Mouse (Mus musculus): ENCODE data around the gene Elfn2.

Elfn2 gene

DNA sequence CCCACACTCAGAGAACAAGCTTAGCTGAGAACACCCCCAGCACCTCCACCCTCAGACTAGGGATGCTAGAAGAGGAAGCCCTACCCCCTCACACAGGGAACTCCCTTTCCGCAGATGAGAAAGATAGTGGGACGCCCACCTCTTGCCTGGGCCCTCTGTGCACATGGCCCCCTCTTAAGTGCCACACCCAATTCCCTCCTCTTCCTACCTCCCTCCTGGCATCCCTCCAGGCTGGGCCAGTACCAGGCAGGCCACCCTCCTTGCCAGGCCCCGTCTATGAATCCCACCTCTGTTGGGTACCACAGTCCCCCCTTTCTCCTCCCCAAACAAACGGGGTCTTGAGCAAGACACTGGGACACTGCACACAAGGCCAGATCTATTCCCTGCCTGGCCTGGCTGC lies 13.7 kb downstream of the Elfn2 start:
- TF ChIP-seq NANOG (IDR thresholded peaks at IDR 0.05; ENCODE audit: borderline replicate concordance, low read length) (no peak), POU5F1 (IDR thresholded peaks at IDR 0.05; ENCODE audit: borderline replicate concordance, low read length) (no peak), CTCF (conservative IDR thresholded peaks at IDR 0.05; ENCODE audit: low read length) (no peak)
- Histone ChIP-seq H3K4me3 (replicated peaks; ENCODE audit: low read length) (no peak overlapping the region), H3K4me1 (replicated peaks; ENCODE audit: low read depth, low read length) (peaks cover 3% of the 10 kb centered on the region; the same call in 1 of the 2 replicates), H3K36me3 (ENCODE audit: insufficient read depth, low read length) (no peaks in the 10 kb centered on the region), H3K27me3 (ENCODE audit: insufficient read depth, low read length) (peaks cover 17% of the 10 kb centered on the region), H3K9me3 (ENCODE audit: low read length) (no peaks in the 10 kb centered on the region)

DNA sequence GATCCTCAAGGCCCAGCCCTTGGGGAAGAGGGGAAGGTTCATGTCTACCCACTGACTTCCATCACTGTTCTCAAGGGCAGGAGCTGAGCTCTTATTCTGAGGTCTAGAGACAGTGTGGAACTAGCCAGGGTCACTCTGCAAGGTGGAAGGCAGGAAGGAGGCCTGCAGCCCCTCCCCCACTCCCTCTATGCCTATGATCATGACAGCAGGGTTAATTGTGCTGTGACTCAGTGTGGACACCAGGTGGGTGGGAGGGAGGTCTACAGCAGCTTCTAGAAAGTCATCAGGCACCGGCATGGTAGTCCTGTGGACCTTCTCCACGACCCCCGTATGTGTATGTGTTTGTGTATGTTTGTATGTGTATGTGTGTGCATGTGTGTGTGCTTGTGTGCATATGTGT lies 14.6 kb downstream of the Elfn2 start:
- TF ChIP-seq CTCF (conservative IDR thresholded peaks at IDR 0.05; ENCODE audit: low read length): no peak
- no peak for TF ChIP-seq POU5F1 (IDR thresholded peaks at IDR 0.05; ENCODE audit: borderline replicate concordance, low read length)
- no peak for TF ChIP-seq NANOG (IDR thresholded peaks at IDR 0.05; ENCODE audit: borderline replicate concordance, low read length)
- no peaks in the 10 kb centered on the region for H3K9me3 ChIP-seq (ENCODE audit: low read length)
- no peak overlapping the region for H3K4me3 ChIP-seq (replicated peaks; ENCODE audit: low read length)
- H3K4me1 ChIP-seq (replicated peaks; ENCODE audit: low read depth, low read length): no peaks in the 10 kb centered on the region
- no peaks in the 10 kb centered on the region for H3K36me3 ChIP-seq (ENCODE audit: insufficient read depth, low read length)
- H3K27me3 ChIP-seq (ENCODE audit: insufficient read depth, low read length): peaks cover 13% of the 10 kb centered on the region; the same call in 1 of the 2 replicates

DNA sequence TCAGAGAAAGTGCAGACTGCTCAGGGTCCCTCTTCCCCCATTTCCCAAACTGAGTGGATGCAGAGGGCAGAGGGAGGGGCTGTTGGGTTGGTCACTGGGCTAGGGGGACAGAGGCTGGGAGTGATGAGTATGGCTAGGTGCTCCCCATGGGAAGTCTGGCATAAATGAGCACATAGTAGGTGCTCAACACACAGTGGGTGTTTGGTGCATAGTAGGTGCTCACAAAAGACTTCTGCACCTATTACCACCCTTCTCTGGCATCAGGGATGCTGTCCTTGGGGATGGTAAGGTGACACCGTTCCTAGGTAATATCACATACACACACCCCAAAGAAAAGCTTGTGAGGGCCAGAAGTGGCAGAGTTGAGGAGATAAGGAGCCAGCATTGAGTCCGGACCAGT lies 18.2 kb downstream of the Elfn2 start:
- Histone ChIP-seq H3K36me3 (ENCODE audit: insufficient read depth, low read length) (no peaks in the 10 kb centered on the region), H3K27me3 (ENCODE audit: insufficient read depth, low read length) (peaks cover 3% of the 10 kb centered on the region; the same call in 1 of the 2 replicates), H3K4me3 (replicated peaks; ENCODE audit: low read length) (no peak overlapping the region), H3K9me3 (ENCODE audit: low read length) (no peaks in the 10 kb centered on the region), H3K4me1 (replicated peaks; ENCODE audit: low read depth, low read length) (no peaks in the 10 kb centered on the region)
- no peak for TF ChIP-seq CTCF (conservative IDR thresholded peaks at IDR 0.05; ENCODE audit: low read length)
- TF ChIP-seq NANOG (IDR thresholded peaks at IDR 0.05; ENCODE audit: borderline replicate concordance, low read length): no peak
- TF ChIP-seq POU5F1 (IDR thresholded peaks at IDR 0.05; ENCODE audit: borderline replicate concordance, low read length): no peak

DNA sequence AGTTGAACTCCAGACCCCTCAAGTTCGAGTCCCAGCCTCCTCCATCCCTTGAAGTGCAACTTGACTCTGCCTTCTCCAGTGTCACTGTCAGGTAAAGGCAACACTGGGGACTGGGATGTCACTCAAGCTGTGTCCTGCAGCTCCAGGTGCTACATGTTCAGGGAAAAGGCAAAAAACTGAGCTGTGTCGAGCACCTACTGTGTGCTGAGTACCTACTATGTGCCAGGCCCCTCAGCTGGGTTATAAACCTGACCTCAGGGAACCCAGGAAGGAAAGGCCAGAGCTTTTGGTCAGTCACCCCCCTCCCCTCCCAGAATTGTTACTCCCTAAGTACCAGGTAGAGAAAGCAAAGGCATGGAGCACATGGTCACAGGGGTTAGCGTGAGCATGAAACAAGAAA lies 19.1 kb downstream of the Elfn2 start:
- TF ChIP-seq CTCF (conservative IDR thresholded peaks at IDR 0.05; ENCODE audit: low read length) (no peak), POU5F1 (IDR thresholded peaks at IDR 0.05; ENCODE audit: borderline replicate concordance, low read length) (no peak), NANOG (IDR thresholded peaks at IDR 0.05; ENCODE audit: borderline replicate concordance, low read length) (no peak)
- H3K27me3 ChIP-seq (ENCODE audit: insufficient read depth, low read length): no peaks in the 10 kb centered on the region; the same call in 1 of the 2 replicates

DNA sequence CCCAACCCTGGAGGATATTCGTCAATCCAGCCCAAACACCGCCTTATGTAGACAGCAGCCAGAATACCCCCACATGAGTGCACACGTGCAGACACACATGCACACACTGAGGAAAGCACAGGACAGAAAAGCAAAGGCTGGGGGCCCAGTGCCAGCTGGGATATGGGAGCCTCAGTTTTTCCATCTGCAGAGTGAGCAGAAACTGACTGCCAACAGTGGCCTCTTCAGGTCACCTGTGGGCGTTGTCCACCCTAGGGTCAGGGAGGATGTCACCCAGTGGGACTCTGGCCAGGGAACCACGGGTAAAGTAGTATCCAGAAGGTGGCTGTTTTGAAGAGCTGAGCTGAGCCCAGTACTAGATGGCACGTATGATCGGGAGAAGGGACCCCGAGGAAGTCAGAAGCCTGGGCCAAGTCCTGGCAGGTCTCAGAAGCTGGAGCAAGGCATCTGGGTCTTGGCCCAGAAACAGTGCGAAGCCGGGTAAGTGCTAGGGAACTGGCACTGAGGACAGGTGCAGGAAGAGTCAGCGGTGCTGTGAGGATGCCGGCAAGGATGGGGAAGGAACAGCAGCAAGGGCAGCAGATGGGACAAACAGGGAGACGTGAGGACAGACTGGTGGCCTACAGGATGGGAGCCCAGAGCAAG lies 20.0 kb downstream of the Elfn2 start:
- no peaks in the 10 kb centered on the region; the same call in 1 of the 2 replicates for H3K27me3 ChIP-seq (ENCODE audit: insufficient read depth, low read length)
- no peaks in the 10 kb centered on the region for H3K36me3 ChIP-seq (ENCODE audit: insufficient read depth, low read length)
- H3K4me1 ChIP-seq (replicated peaks; ENCODE audit: low read depth, low read length): no peaks in the 10 kb centered on the region
- TF ChIP-seq POU5F1 (IDR thresholded peaks at IDR 0.05; ENCODE audit: borderline replicate concordance, low read length) (no peak), NANOG (IDR thresholded peaks at IDR 0.05; ENCODE audit: borderline replicate concordance, low read length) (no peak), CTCF (conservative IDR thresholded peaks at IDR 0.05; ENCODE audit: low read length) (no peak)
- H3K4me3 ChIP-seq (replicated peaks; ENCODE audit: low read length): no peak overlapping the region
- H3K9me3 ChIP-seq (ENCODE audit: low read length): no peaks in the 10 kb centered on the region

More for the DNA sequence above, 19.1 kb downstream of the Elfn2 start:
- Histone ChIP-seq H3K9me3 (ENCODE audit: low read length) (no peaks in the 10 kb centered on the region), H3K36me3 (ENCODE audit: insufficient read depth, low read length) (no peaks in the 10 kb centered on the region), H3K4me1 (replicated peaks; ENCODE audit: low read depth, low read length) (no peaks in the 10 kb centered on the region), H3K4me3 (replicated peaks; ENCODE audit: low read length) (no peak overlapping the region)

DNA sequence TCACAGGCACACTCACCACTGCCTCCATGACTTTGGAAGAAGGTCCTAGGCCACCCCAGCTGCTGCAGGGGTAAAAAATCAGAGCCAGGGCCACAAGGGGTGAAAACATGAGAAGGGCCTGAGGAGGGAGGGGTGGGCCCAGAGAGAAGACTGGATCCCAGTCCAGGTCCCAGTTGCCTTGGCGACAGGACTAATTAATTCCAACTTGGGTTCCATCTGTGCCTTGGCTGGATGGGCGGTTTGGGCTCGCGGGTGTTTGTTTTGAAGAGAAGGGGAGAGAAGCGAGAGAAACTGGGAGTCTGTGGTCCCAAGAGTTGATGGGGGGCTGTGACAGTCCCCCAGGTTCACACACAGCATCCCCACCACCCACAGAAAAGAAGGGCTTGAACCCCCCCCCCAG lies 20.5 kb downstream of the Elfn2 start:
- H3K36me3 ChIP-seq (ENCODE audit: insufficient read depth, low read length): no peaks in the 10 kb centered on the region
- TF ChIP-seq CTCF (conservative IDR thresholded peaks at IDR 0.05; ENCODE audit: low read length) (no peak), POU5F1 (IDR thresholded peaks at IDR 0.05; ENCODE audit: borderline replicate concordance, low read length) (no peak), NANOG (IDR thresholded peaks at IDR 0.05; ENCODE audit: borderline replicate concordance, low read length) (no peak)
- H3K4me3 ChIP-seq (replicated peaks; ENCODE audit: low read length): no peak overlapping the region
- H3K27me3 ChIP-seq (ENCODE audit: insufficient read depth, low read length): no peaks in the 10 kb centered on the region; the same call in 1 of the 2 replicates
- H3K4me1 ChIP-seq (replicated peaks; ENCODE audit: low read depth, low read length): no peaks in the 10 kb centered on the region
- H3K9me3 ChIP-seq (ENCODE audit: low read length): no peaks in the 10 kb centered on the region

DNA sequence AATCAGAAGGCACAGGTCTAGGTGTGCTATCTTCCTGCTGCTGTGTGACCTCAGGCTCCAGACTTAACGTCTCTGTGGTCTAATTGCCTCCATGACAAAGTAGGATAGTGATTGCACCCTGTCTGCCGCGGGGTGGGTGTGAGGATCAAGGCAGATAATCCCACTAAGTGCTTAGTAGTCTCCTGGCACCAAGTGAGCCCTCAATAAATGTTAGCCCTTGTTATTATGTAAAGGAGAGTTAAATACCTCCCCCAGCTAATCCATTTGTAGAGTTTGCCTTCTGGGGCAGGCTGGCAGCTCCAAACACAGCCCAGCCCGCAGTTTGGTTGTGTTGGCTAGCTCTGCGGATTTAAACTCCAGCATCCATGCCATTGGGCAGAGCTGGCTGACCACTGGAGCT lies 22.8 kb downstream of the Elfn2 start:
- no peaks in the 10 kb centered on the region for H3K4me1 ChIP-seq (replicated peaks; ENCODE audit: low read depth, low read length)
- TF ChIP-seq CTCF (conservative IDR thresholded peaks at IDR 0.05; ENCODE audit: low read length) (no peak), NANOG (IDR thresholded peaks at IDR 0.05; ENCODE audit: borderline replicate concordance, low read length) (no peak), POU5F1 (IDR thresholded peaks at IDR 0.05; ENCODE audit: borderline replicate concordance, low read length) (no peak)

DNA sequence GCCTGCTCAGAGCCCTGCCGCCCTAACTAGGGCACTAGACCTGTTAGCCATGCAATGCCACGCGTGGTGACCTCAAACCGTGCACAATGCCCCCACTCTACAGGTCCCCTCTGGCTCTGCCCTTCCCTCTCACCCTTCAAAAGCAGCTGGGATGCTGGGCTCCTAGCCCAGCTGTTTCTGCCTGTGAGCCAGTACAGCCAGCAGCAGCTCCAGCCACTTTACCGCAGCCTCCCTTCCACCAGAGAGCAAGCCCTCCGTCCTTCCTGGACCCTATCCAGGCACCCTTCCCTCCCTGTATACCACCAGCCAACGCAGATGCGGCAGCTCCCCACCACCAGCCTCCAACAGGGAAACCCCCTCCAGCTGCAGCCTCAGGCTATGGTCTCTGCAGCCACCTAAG lies 26.1 kb downstream of the Elfn2 start:
- no peak overlapping the region for H3K4me3 ChIP-seq (replicated peaks; ENCODE audit: low read length)
- peaks cover 15% of the 10 kb centered on the region for H3K27me3 ChIP-seq (ENCODE audit: insufficient read depth, low read length)
- H3K36me3 ChIP-seq (ENCODE audit: insufficient read depth, low read length): no peaks in the 10 kb centered on the region
- H3K4me1 ChIP-seq (replicated peaks; ENCODE audit: low read depth, low read length): 0 out of 2 replicates have a peak, but pooled peaks cover 3% of the 10 kb centered on the region
- H3K9me3 ChIP-seq (ENCODE audit: low read length): no peaks in the 10 kb centered on the region
- TF ChIP-seq CTCF (conservative IDR thresholded peaks at IDR 0.05; ENCODE audit: low read length) (no peak), NANOG (IDR thresholded peaks at IDR 0.05; ENCODE audit: borderline replicate concordance, low read length) (no peak), POU5F1 (IDR thresholded peaks at IDR 0.05; ENCODE audit: borderline replicate concordance, low read length) (no peak)

More for the DNA sequence above, 22.8 kb downstream of the Elfn2 start:
- no peak overlapping the region for H3K4me3 ChIP-seq (replicated peaks; ENCODE audit: low read length)
- no peaks in the 10 kb centered on the region for H3K9me3 ChIP-seq (ENCODE audit: low read length)
- peaks cover 8% of the 10 kb centered on the region for H3K27me3 ChIP-seq (ENCODE audit: insufficient read depth, low read length)
- H3K36me3 ChIP-seq (ENCODE audit: insufficient read depth, low read length): no peaks in the 10 kb centered on the region
